25 mouse cellular contexts compared by ENCODE assay signal in genomic region chr14:23666420-23666819, GRCm38 (mm10).
DNase-seq lines count a peak whose midpoint lies in the region; TF ChIP-seq lines count a peak whose summit lies in the region.
"Had no signal": no experiment of that assay in that cellular context is flagged by ENCODE, and none has a peak within 500 bp of the region (broad histone marks: within the 10 kb centered on the region; RNA-seq: fewer than 3 reads in every experiment).

No protein-coding gene starts in this region.

- no peak for TF ChIP-seq CTCF in left cerebral cortex, adult 2 months (IDR thresholded peaks at IDR 0.05)

- no peak overlapping the region for H3K4me3 ChIP-seq in left cerebral cortex, adult 2 months
- H3K4me3 ChIP-seq: erythroblast, embryonic 14.5 days; midbrain, embryonic 13.5 days had no signal

- peak overlapping the region; percentile 71 for H3K27ac ChIP-seq in left cerebral cortex, adult 2 months
- H3K27ac ChIP-seq: kidney, postnatal 0 days; liver, embryonic 14.5 days; macrophage; midbrain, embryonic 13.5 days had no signal

- intact Hi-C loops in left cerebral cortex, adult 2 months (cut with DNase I): no loop called here
- intact Hi-C loops in left cerebral cortex, postnatal 36 days (cut with DNase I): no loop called here

- DNase-seq in frontal cortex, postnatal 36 days (ENCODE audit: low spot score in 2 of 2): peak; percentile 49 to 56
- DNase-seq in frontal cortex, postnatal 14 days (ENCODE audit: low spot score in 2 of 2): no peak
- peak; percentile 31 to 49 for DNase-seq in left cerebral cortex, adult 2 months (ENCODE audit: extremely low spot score in 1 of 2, low spot score in 2 of 2)
- no peak for DNase-seq in left cerebral cortex, adult 11 months (ENCODE audit: low spot score)
- peak; percentile 85 for DNase-seq in brain, adult 2 months (ENCODE audit: low read depth, low spot score)
- peak; percentile 45 to 53 for DNase-seq in left cerebral cortex, postnatal 36 days (ENCODE audit: low spot score in 2 of 2)
- no peak for DNase-seq in kidney, postnatal 10 days
- no peak for DNase-seq in adrenal gland, postnatal 25 days
- DNase-seq: adrenal gland, postnatal 10 days; cerebellum, adult 11-12 months; cerebellum, adult 9-11 months; gastrocnemius, postnatal 14 days; heart, postnatal 14 days; kidney, adult 8-10 months; liver; lung, adult 2 months; lung, postnatal 10 days; spleen, adult 18-20 months; thymus, adult 18-20 months; thymus, postnatal 25 days had no signal

Comparison
In these comparisons a context has a peak if more than half of its experiments do, and no peak if none do; other contexts are left out.
1. DNase-seq: peak in frontal cortex, postnatal 36 days (2 of 2), left cerebral cortex, adult 2 months (2 of 2), brain, adult 2 months (single experiment) and left cerebral cortex, postnatal 36 days (2 of 2); none in frontal cortex, postnatal 14 days (0 of 2), left cerebral cortex, adult 11 months (single experiment), kidney, postnatal 10 days (single experiment) and adrenal gland, postnatal 25 days (single experiment).